Mouse (Mus musculus) ovary, adult 18-20 months (tissue): ENCODE measurements around the gene Olfml1.
A peak's percentile ranks its signal among the peaks of the same experiment; 100 is the strongest.

Experiments
- DNase-seq: peaks from one replicate; pipeline ENCODE4 v3.0.0; 2022; ENCODE audit warnings: low spot score, mixed read lengths

Gene Olfml1

DNA sequence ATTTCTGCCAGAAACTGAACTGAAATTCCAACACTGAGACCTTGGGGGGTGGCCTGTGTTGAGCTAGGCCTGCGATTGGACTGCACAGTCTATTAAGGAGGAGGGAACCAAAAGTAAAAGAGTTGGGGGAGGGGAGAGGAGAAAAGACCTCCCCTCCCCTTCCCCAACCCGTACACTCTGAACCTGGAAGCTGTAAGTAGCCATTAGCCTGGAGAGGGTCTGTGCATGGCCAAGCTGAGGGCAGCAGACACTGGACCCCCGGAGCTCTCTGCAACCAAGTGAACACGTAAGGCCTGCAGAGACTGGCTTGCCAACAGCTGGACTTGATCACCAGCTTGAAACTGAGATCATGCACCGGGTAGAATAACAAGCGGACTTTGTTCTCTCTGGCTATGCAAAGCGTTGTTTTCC, at the start of gene Olfml1:
Olfml1 (plus strand) TSS at position 186 of the 411 bp plus-strand sequence.
- no peak for DNase-seq

DNA sequence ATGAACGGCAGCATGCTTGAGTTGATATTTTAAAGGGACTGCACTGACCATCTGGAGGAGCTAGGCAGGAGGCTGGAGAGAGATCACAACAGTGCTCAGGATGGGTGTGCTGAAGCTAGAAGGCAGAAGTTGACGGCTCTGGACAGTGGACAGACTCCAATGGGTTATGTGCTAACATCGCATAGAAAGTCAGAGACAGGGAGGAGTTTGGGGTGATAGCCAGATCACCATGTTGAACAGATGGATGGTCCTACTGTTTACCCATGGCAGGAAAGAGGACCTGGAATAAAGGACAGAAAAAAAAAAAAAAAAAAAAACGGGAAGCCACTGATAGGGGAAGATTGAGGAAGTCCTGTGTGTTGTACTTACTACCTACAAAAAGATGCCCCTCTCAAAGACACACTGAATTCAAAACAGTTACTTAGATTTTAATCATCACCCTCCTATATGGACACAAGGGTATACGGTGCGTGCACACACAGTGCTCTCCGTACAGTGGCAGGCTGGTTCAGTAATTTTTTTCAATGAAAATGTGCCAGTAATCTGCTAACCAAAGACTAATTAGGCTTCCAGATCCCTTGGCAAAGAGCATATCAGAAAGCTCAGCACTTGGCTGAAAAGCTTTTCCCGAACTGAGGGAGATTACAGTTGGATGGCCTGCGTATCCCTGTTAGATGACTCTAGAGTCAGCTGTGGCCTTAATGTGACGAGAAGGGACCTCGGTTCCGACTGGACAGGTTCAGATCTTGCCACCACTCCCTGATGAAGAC, 47.8 kb upstream of the Olfml1 start:
- no peak for DNase-seq

DNA sequence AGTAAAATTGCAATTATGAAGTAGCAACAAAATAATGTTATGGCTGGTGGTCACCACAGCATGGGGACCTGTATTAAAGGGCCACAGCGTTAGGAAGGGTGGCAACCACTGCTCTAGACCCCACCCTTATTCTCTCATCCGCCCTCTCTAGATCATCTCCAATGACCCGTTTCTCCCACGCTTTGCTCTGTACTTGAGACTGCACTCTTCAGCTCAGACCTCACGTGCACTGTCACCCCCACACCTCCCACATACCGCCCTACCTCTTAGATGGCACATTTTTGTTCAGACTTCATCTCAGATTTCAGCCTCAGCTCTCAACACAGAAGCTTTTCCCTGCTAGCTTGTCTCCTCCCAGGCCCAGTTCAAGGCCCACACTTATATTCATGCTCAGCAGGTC, 45.8 kb upstream of the Olfml1 start:
- no peak for DNase-seq

DNA sequence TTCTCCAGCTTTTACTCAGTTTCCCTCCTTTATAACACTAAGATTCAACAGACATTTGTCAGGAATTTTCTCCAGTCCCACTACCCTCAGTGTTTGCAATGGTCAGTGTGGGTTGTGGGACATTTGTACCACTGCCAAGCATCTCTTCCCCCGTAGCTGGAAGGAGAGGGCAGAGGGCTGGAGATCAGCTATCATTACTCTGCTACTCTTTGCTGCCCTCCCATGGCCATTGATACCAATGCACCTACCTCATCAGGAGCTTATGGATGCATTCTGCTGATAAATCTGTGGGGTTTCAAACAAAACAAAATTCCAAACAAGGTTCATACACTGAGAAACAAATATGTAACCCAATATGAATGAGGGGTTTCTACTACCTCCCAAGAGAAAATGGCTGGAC, 40.9 kb upstream of the Olfml1 start:
- no peak for DNase-seq

DNA sequence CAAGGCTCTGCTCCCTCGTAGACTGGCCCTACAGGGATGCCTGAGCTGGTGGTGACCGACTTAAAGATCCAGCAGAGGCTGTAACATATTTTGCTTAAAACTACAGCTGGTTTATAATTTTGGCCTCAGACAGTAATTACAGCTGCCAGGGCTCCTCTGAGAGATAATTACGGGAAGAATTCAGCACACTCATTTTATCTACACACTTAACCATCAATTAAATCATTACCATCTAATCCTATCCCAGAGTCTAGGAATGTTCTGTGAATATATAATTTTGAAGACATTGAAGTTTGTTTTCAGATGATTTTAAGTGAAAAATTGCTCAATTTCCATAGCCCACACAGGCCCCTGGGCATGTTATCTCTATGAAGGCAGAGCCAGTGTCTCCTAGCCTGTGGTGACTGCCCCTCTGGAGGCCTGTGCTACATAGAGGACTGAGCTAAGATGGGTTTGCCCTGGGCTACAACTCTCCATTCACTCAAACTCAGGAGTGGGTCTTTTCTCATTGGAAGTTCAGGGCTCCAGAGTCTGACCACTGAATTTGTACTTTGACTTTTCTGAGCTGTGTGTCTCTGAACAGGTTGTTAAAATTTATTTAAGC, 39.0 kb upstream of the Olfml1 start:
- no peak for DNase-seq

DNA sequence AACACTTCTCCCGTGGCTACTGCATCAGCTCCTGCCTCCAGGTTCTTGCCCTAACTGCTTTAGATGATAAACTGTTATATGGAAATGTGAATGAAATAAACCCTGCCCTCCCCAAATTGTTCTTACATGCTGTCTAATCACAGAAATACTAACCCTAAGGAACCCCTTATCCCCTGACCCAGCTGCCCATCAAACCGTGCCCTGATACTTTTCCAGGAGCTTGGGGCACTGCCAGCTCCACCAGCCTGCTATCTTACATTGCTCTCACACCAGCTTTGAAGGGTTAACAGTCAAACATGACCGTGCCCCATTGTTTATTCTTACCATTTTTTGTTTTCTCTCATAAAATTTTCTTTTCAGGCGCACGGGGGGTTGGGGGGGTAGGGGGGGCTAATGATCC, 37.9 kb upstream of the Olfml1 start:
- no peak for DNase-seq

DNA sequence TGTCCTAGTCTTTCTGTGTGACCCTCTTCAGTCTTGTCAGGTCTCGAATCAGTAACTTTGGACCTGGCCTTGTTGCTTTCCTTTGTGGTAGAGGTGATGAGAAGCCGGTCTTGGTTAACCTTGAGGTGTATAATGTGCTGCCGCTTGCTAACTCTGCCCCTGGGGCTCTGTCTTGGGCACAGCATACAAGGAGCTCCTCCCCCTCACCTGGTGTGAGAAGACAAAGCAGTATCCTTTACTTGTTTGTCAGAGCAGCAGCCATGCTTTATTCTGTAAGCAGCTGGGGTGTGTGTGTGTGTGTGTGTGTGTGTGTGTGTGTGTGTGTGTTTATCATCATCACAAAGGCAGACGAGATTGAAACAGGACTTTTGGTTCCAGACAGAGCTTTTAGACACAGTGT, 31.9 kb upstream of the Olfml1 start:
- DNase-seq = no peak

DNA sequence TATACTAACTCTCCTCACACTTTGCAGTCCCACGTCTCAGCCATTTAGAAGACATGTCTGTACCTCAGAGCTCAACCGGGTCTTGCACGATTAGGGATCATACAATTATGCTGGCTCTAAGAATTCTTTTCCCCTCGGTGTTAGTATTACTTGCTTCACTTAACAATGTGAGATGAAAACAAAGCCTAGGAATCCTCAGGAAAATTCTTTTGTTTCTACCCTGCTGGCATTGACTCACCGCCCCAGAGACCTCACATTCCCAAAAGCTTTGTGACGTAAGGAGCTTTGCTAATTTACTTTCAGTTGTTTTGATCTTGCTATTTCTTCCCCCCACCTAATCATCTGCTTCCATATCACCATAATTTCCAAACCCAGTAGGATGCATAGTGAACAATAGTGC, 30.7 kb upstream of the Olfml1 start:
- DNase-seq = no peak

DNA sequence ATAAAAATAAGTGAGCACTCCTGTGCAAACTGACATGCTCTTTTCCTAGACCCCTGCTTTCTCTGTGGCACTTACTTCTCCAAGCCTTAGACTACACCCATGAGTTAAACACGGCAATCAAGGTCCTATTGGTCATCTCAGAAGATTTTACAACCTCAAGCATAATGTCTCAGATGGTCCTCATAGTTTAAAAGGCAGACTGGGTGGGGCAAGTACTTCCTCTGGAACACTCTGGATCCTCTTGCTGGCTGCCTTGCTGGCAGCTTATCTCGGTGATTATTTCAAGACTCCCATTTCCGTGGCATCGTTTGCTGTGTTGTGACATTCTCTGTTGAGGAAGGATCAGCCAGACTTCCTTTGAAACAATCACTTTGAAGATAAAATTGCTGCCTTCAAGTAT, 27.2 kb upstream of the Olfml1 start:
- DNase-seq = no peak

DNA sequence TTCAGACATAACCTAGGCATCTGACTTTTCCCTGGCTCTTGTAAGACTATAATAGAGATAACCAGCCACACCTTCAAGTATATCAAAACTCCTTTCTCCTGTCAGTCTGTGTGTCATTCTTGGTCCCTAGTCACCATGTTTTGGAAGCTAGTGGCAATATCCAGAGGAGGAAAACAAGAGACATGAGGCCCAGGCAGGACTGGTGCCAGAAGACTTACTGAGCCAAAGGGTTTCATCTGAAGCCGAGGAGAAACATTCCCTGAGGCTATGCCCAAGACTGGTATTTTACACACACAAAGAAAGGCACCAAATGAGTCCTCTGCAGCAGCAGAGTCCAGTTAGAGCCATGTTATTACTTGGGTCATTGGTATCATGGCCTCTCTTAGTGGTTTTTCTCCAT, 22.2 kb upstream of the Olfml1 start:
- no peak for DNase-seq

DNA sequence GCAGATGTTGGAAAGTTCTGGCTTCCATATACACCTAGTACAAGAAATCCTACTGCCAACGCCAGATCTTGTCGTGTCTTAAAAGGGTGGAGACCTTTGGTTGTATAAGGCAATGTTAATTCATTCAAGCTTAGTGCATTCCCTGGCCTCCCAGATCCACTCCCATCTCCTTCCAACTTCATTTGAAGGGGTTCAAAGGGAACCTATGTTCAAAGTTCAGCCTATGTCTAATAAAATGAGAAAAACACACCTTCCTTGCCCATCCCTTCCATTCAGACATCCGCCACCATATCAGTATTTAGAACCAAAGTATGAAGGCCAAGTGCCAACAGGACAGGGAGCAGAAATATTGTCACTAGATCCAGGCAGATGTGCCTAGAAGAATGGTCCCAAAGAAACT, 19.4 kb upstream of the Olfml1 start:
- no peak for DNase-seq

DNA sequence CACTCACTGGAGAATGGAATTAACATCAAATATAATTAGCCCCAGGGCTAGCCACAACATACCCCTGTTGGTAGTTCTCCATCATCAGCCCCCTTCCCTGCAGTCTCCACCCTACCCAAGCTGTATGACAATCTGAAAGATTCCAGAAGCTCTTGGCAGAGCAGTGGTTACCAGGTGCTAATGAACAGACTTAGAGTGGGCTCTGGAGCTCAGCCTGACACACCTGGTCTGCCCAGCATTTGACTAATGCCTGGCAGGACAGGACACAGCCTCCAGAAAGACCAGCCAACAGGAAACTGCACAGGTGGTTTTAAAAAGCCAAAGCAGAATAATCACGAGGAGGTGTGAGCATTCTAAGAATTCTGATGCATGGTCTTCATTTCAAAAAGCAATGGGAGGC, 13.8 kb upstream of the Olfml1 start:
- no peak for DNase-seq

DNA sequence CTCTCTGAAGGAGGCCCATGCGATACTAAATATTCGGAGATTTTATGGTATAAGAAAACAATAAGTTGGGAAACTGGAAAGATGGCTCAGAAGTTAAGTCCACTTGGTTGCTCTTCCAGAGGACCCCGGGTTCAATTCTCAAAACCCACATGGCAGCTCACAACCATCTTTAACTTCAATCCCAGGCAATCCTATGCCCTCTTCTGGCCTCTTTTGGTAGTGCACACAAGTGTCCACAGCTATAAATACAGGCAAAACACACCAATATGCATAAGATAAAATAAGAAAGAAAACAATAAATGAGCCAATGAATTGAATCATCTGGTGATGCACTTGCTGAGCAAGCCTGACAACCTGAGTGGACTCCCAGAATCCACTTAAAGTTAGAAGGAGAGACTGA, 11.3 kb upstream of the Olfml1 start:
- DNase-seq = no peak

DNA sequence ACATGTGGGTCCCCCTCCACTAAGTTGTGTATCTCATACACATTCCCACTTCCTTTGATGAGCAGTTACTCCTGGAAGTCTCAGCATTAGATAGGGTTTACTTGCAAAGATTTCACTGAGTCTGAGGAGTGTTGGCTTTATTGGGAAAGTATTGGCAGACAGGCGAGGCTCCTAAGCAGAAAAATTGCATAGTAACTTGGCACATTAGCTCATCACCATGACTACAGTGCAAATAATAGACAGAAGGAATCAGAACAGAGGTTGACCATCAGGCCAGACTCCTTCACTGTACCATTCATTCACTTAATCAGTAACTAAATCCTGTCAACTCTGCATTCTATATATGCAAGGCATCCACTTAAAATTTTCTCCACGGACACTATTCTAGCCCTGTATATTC, 6.6 kb upstream of the Olfml1 start:
- no peak for DNase-seq

DNA sequence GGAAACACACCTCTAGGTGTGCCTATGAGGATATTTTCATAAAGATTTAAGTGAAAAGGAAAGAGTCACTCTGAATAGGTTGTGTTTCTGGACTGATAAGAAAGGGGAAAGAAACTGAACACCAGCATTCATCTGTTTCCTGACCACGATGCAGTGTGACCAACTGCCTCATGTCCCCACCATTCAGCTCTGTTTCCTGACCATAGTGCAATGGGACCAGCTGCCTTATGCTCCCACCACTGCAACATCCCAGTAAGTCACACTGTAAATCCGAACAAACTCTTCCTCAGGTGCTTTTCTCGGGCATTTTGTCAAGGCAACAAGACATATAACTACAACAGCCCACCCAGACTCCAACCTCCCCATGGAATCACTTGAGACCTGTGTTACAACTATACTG, 5.7 kb upstream of the Olfml1 start:
- DNase-seq = no peak

DNA sequence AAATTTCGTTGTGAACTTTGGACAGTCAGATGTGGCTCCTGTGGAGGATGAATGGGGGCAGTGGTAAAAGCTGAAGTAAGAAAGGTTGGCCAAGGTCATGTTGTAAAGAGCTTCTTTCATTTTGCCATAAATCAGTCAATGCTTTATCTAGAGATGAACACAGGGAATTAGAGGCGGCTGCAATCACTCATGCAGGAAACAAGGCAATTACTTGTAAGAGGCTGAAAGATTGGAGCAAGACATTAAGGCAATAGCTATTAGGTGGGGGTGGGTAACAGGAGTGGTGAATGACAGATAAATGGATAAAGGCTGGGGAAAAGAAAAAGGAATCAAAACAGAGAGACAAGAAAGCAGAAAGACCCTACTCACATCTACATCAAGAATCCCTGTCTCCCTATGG, 3.5 kb upstream of the Olfml1 start:
- no peak for DNase-seq

DNA sequence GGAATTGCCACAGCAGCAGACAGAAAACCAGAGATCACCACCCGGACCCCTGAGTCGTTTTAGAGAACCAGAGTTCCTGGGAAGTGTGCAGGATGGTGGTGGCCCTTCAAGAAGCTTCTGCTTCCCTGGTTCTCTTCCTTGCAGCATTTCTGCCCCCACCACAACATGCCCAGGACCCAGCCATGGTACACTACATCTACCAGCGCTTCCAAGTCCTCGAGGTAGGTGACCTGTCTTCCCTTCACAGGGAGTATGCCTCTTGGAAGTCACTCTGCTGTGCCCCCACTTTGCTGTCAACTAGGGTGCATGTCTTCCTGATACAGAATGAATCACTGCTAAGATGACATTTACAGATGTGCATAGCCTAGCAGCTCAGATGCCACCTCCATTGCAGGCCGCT, 428 bp downstream of the Olfml1 start:
- DNase-seq = no peak

DNA sequence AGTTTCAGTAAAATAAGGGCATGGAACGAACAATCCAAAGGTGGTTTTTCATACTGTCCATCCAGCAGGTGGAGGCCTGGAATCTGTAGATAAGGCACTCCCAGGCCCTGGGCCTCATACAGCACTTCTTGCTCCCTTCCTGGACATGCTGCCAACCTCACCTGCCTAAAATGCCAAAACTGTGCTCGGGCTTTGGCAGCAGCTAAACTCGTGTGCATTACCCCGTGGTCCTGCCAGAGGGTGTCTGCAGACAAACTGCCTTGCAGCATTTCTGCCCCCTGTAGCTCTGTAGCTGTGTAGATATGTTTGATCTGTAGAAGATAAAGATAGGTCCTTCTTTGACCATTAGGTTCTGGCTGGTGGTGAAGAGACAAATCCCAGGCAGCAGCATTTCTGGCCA, 1.7 kb downstream of the Olfml1 start:
- DNase-seq = no peak

DNA sequence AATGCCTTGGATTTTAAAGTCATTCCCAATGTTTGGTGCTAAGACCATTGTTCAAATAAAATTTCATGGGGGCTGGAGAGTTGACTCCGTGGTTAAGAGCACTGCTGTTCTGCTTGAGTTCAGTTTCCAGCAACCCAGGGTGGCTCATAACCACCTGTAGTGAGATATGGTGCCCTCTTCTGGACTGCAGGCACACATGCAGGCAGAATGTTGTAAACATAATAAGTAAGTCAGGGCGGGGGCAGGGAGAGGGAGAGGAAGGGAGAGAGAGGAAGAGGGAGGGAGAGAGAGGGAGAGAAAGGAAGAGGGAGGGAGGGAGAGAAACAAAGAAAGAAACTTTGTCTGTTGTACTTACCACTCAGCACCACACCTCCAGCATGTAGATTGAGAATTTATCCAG, 6.6 kb downstream of the Olfml1 start:
- no peak for DNase-seq

DNA sequence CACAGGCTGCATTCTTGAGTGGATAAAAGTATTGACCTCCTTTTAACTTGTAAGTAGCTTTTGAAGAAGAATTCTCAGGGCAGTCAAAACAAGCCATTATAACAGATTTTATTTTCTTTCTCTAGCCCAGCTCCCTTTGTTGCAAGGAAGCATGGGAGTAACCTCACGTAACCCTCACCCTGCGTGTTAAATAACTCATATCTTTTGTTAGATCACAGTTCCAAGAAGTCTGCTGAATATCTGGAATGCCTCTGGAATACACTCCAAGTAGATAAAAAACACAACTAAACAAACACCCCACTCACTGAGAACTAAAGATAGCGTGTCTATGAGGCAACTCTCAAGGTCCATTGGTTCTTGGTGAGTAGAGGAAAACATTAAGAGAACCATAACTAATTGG, 7.0 kb downstream of the Olfml1 start:
- DNase-seq = no peak

DNA sequence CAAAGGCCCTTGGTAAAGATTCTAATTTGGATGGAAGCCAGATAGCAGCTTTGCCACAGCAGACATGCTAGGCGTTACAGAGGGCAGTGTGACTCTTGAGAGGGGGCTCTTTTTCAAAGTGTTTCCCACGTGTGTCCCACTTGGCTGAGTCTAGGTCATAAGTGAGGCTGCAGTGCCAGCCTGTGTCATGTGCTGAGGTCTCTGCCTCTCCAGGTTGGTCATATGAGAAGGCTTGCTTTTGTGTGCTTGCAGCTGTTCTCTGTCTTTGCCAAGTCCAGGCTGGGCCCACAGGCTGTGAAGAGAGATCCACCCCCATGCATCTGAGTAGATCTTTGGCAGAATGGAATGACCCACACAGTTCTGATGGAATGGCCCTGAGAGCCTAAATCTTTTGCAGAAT, 25.4 kb downstream of the Olfml1 start:
- DNase-seq = no peak

DNA sequence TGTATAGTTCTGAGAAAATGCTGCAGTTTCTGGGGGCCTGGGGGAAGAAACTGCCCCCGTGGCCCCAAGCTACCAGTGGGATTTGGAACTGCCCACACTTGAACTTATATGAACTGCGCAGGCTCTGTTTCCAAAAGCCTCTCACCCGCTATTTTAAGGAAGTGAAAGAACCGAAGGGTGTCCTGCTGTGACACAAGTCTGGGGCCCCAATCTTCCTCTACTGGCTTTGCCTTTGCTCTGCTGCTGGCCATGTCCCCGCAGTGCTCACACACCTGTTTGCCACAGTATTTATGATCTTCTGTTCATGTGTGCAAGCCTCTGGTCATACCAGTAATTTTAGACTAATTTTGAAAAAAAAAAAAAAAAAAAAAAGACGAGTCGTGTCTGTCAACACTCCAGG, 26.7 kb downstream of the Olfml1 start:
- DNase-seq = no peak

DNA sequence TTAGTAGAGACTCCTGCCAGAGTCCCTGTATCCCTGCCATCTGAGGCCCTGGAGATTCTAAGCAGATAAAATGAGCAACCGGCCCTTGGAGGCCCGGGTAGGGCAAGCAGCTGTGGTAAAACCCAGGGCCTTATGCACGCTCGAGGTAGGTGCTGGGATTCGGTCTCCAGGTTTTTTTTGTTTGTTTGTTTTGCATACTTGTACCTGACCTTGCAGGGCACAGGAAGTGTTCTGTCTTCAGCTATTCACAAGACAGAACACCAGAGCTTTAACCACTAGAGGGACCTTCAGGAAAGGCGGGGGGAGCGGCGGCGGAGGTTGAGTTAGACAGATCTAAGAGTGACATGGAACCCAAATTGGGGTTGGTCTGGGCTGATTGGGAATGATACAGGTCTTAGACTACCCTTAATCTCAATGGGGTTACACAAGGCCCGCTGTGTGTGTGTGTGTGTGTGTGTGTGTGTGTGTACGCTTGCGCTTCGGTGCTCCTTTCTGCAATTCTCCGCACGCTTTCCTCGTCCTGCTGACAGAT, 27.1 kb downstream of the Olfml1 start:
- DNase-seq = peak; percentile 20

DNA sequence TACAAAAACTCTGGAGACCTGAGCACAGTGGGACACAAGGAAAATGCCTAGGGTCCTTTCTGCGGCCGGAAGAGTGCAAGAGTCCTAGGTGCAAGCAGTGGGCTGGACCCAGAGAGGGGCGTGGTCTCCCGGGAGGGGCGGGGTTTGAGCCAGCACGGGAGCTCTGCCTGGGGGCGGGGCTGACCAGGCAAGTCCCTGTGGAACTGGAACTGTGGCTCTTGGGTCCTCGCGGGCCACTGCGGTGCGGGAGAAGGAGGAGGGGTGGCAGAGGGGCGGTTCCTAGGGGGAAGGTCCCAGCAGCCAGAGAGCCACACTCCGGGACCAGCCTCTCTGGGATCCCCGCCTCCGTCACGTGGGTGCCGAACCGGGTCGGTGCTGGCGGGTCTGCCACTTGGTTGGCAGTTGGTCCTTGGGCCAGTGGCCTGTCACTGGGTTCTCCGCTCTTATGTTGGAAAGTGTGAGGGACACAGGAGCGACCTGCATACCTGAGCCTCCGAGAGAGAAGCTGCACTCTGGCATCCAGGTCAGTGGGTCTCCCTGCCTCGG, 27.7 kb downstream of the Olfml1 start, which contains the start of gene Ppfibp2:
Ppfibp2 (plus strand) TSS at position 351 of the 546 bp plus-strand sequence.
- peak; percentile 92 for DNase-seq
